Mouse (Mus musculus) CH12.LX (cell line): Measurements from ENCODE around the gene Ccdc194.

Source experiments
- CTCF ChIP-seq, 2 experiments: IDR thresholded peaks in 1 of 2; conservative IDR thresholded peaks in 1 of 2; 2 replicates each; pipeline ENCODE4 v1.5.1; 2011 to 2012; ENCODE audit warnings: low read depth in 2 of 2, low read length in 2 of 2, improper control_type of control experiment in 1 of 2, inconsistent platforms in 1 of 2, mild to moderate bottlenecking in 1 of 2, moderate library complexity in 1 of 2
- EP300 ChIP-seq: IDR thresholded peaks from 2 replicates; pipeline ENCODE4 v1.6.1; 2011; ENCODE audit warnings: low read length, improper control_type of control experiment
- JUND ChIP-seq: conservative IDR thresholded peaks from 2 replicates; pipeline ENCODE4 v1.6.1; 2011; ENCODE audit warnings: low read depth, low read length, improper control_type of control experiment
- MAFK ChIP-seq: IDR thresholded peaks from 2 replicates; pipeline ENCODE4 v1.6.1; 2011; ENCODE audit warnings: low read length, improper control_type of control experiment; ENCODE audit not compliant: insufficient replicate concordance
- MAX ChIP-seq: IDR thresholded peaks from 2 replicates; pipeline ENCODE4 v1.6.1; 2011; ENCODE audit warnings: low read length, improper control_type of control experiment
- MAZ ChIP-seq: IDR thresholded peaks from 2 replicates; pipeline ENCODE4 v1.6.1; 2012; ENCODE audit warnings: low read depth, mild to moderate bottlenecking, inconsistent platforms, low read length, improper control_type of control experiment, moderate library complexity
- POLR2A ChIP-seq: IDR thresholded peaks from 2 replicates; pipeline ENCODE4 v1.6.1; 2011; ENCODE audit warnings: low read depth, mild to moderate bottlenecking, improper control_type of control experiment, low read length
- SIN3A ChIP-seq: IDR thresholded peaks from 2 replicates; pipeline ENCODE4 v1.6.1; 2012; ENCODE audit warnings: low read length, improper control_type of control experiment, inconsistent platforms
- SMC3 ChIP-seq: IDR thresholded peaks from 2 replicates; pipeline ENCODE4 v1.6.1; 2011; ENCODE audit warnings: low read depth, low read length, improper control_type of control experiment
- TBP ChIP-seq: conservative IDR thresholded peaks from 2 replicates; pipeline ENCODE4 v1.6.1; 2011; ENCODE audit warnings: low read depth, low read length, improper control_type of control experiment
- USF1 ChIP-seq: IDR thresholded peaks from 2 replicates; pipeline ENCODE4 v1.6.1; 2014; ENCODE audit warnings: low read depth, mild to moderate bottlenecking, inconsistent platforms, low read length, improper control_type of control experiment
- USF2 ChIP-seq: conservative IDR thresholded peaks from 2 replicates; pipeline ENCODE4 v1.6.1; 2011; ENCODE audit warnings: low read depth, low read length, improper control_type of control experiment

- no peak for TF ChIP-seq MAZ
- TF ChIP-seq JUND: no peak
- no peak for TF ChIP-seq POLR2A
- no peak for TF ChIP-seq MAX
- no peak for TF ChIP-seq EP300
- no peak for TF ChIP-seq MAFK
- TF ChIP-seq USF2: no peak
- TF ChIP-seq USF1: no peak
- TF ChIP-seq CTCF (conservative IDR thresholded peaks at IDR 0.05 in 1 of 2, IDR thresholded peaks at IDR 0.05 in 1 of 2; ENCODE audit: low read depth in 2 of 2, low read length in 2 of 2): no peak
- TF ChIP-seq SIN3A: no peak
- TF ChIP-seq SMC3: no peak
- TF ChIP-seq TBP: no peak
Measured at GRCm38 (mm10) chr8:71478943-71479342, 46.6 kb downstream of the Ccdc194 start.
